Mouse (Mus musculus): ENCODE results near the gene Cstb.

Gene Cstb

GRCm38 (mm10) chr10:78425181-78426041 lies at the start of gene Cstb:
Cstb (plus strand) TSS chr10:78425669.
- peak; percentile 62 for DNase-seq (ENCODE audit: extremely low read depth, low read depth)

- no peak for DNase-seq (ENCODE audit: extremely low read depth, low read depth)
Measured at GRCm38 (mm10) chr10:78378516-78378915, 47.0 kb upstream of the Cstb start.

- DNase-seq (ENCODE audit: extremely low read depth, low read depth) = no peak
Measured at GRCm38 (mm10) chr10:78383567-78383966, 41.9 kb upstream of the Cstb start.

- DNase-seq (ENCODE audit: extremely low read depth, low read depth) = no peak
Measured at GRCm38 (mm10) chr10:78385520-78385919, 39.9 kb upstream of the Cstb start.

GRCm38 (mm10) chr10:78388216-78388980 lies 37.1 kb upstream of the Cstb start:
- no peak for DNase-seq (ENCODE audit: extremely low read depth, low read depth)

GRCm38 (mm10) chr10:78390982-78391470 lies 34.4 kb upstream of the Cstb start:
- no peak for DNase-seq (ENCODE audit: extremely low read depth, low read depth)

GRCm38 (mm10) chr10:78392072-78392471 lies 33.4 kb upstream of the Cstb start:
- DNase-seq (ENCODE audit: extremely low read depth, low read depth) = peak; percentile 60

- no peak for DNase-seq (ENCODE audit: extremely low read depth, low read depth)
Measured at GRCm38 (mm10) chr10:78395377-78395776, 30.1 kb upstream of the Cstb start.

GRCm38 (mm10) chr10:78395819-78396624 lies 29.4 kb upstream of the Cstb start:
- peak; percentile 67 for DNase-seq (ENCODE audit: extremely low read depth, low read depth)

GRCm38 (mm10) chr10:78396625-78396885 lies 28.9 kb upstream of the Cstb start:
- DNase-seq (ENCODE audit: extremely low read depth, low read depth) = no peak

- no peak for DNase-seq (ENCODE audit: extremely low read depth, low read depth)
Measured at GRCm38 (mm10) chr10:78399090-78399657, 26.3 kb upstream of the Cstb start.

GRCm38 (mm10) chr10:78401127-78401526 lies 24.3 kb upstream of the Cstb start:
- no peak for DNase-seq (ENCODE audit: extremely low read depth, low read depth)

GRCm38 (mm10) chr10:78402301-78402922 lies 23.1 kb upstream of the Cstb start:
- DNase-seq (ENCODE audit: extremely low read depth, low read depth) = no peak

GRCm38 (mm10) chr10:78406152-78406551 lies 19.3 kb upstream of the Cstb start:
- DNase-seq (ENCODE audit: extremely low read depth, low read depth) = peak; percentile 72

- no peak for DNase-seq (ENCODE audit: extremely low read depth, low read depth)
Measured at GRCm38 (mm10) chr10:78407132-78407531, 18.3 kb upstream of the Cstb start.

GRCm38 (mm10) chr10:78409035-78409788 lies 16.3 kb upstream of the Cstb start:
- no peak for DNase-seq (ENCODE audit: extremely low read depth, low read depth)

- DNase-seq (ENCODE audit: extremely low read depth, low read depth) = no peak
Measured at GRCm38 (mm10) chr10:78411851-78412250, 13.6 kb upstream of the Cstb start.

GRCm38 (mm10) chr10:78412319-78413151 lies 12.9 kb upstream of the Cstb start, which contains the start of gene Rrp1:
Rrp1 (minus strand) TSS chr10:78413043.
- peak; percentile 93 for DNase-seq (ENCODE audit: extremely low read depth, low read depth)

- DNase-seq (ENCODE audit: extremely low read depth, low read depth) = no peak
Measured at GRCm38 (mm10) chr10:78413152-78413520, 12.3 kb upstream of the Cstb start.

Measured in MEL-GATA-1-ER (cell line).